Mouse (Mus musculus) spleen, adult 2 months (tissue): ENCODE results near the gene Ccdc6. TPM values are rescaled to one million over a fixed set of nuclear protein-coding genes. Genes with fewer than 3 reads are reported as not detected.
A peak's percentile ranks its signal among the peaks of the same experiment; 100 is the strongest.

Source experiments
- DNase-seq, 2 experiments: peaks; one replicate each; pipeline versions ENCODE4 v3.0.0 to v3.0.0-alpha.2; 2012 to 2021; ENCODE audit warnings: low spot score in 2 of 2, low read depth in 1 of 2
- H3K27ac ChIP-seq: fragments of 200-500 bp; 2 replicates; pipeline ENCODE4 v1.5.1; 2012; ENCODE audit warnings: low read length, inconsistent platforms; ENCODE audit not compliant: insufficient read depth
- H3K27me3 ChIP-seq: fragments of 200-500 bp; 2 replicates; pipeline ENCODE4 v1.6.1; 2012; ENCODE audit warnings: mild to moderate bottlenecking, moderate library complexity, low read length, inconsistent platforms; ENCODE audit not compliant: control insufficient read depth, insufficient read depth
- H3K36me3 ChIP-seq: fragments of 200-500 bp; 2 replicates; pipeline ENCODE4 v1.6.1; 2012; ENCODE audit warnings: mild to moderate bottlenecking, low read length, inconsistent platforms; ENCODE audit not compliant: control insufficient read depth, insufficient read depth
- H3K4me1 ChIP-seq: fragments of 200-500 bp; 2 replicates; pipeline ENCODE4 v1.6.1; 2011; ENCODE audit warnings: inconsistent platforms; ENCODE audit not compliant: control insufficient read depth, insufficient read depth, insufficient read length
- H3K4me3 ChIP-seq: fragments of 200-500 bp; 2 replicates; pipeline ENCODE4 v1.5.1; 2011; ENCODE audit warnings: mild to moderate bottlenecking, inconsistent platforms; ENCODE audit not compliant: insufficient read depth, insufficient read length; ENCODE audit errors: extremely low read depth
- CTCF ChIP-seq: fragments of 200-500 bp; IDR thresholded peaks from 2 replicates; pipeline ENCODE4 v1.5.1; 2011; ENCODE audit warnings: mild to moderate bottlenecking, inconsistent platforms; ENCODE audit not compliant: insufficient read depth, insufficient read length, insufficient replicate concordance; ENCODE audit errors: extremely low read depth
- POLR2A ChIP-seq: fragments of 200-500 bp; IDR thresholded peaks from 2 replicates; pipeline ENCODE4 v1.6.1; 2011; ENCODE audit warnings: low read depth, low read length, inconsistent platforms
- WGBS: fragments of 180-500 bp; shearing (Covaris S2); methylation state at CpG from one replicate; pipeline ENCODE4 v1.1.7; 2018; 5-methylcytosine and 5-hydroxymethylcytosine counted together
- polyA plus RNA-seq: library from polyadenylated mRNA; depleted of rRNA; stranded (reverse); fragments of >200 nt; gene quantifications from 2 replicates; pipeline ENCODE4 v1.2.3, GENCODE M21; 2012

Ccdc6 gene
- polyA plus RNA-seq, 1 experiment = 17.7 TPM

GRCm38 (mm10) chr10:70150301-70150700, 53.4 kb downstream of the Ccdc6 start:
- WGBS = 92% methylated on average over 4 of the region's 4 CpGs
- H3K27me3 ChIP-seq = no peaks in the 10 kb centered on the region

GRCm38 (mm10) chr10:70151171-70151570, 54.2 kb downstream of the Ccdc6 start:
- no peak for DNase-seq
- H3K36me3 ChIP-seq = peaks cover 11% of the 10 kb centered on the region
- TF ChIP-seq CTCF = no peak
- no peak for TF ChIP-seq POLR2A
- no peak overlapping the region for H3K4me3 ChIP-seq
- peaks cover 5% of the 10 kb centered on the region; the same call in 1 of the 2 replicates for H3K4me1 ChIP-seq
- H3K27me3 ChIP-seq = no peaks in the 10 kb centered on the region
- 92% methylated on average over 10 of the region's 10 CpGs for WGBS
- H3K27ac ChIP-seq = no peak overlapping the region

More at GRCm38 (mm10) chr10:70150301-70150700, 53.4 kb downstream of the Ccdc6 start:
- Histone ChIP-seq H3K27ac (no peak overlapping the region), H3K36me3 (peaks cover 12% of the 10 kb centered on the region), H3K4me3 (no peak overlapping the region), H3K4me1 (peaks cover 5% of the 10 kb centered on the region; the same call in 1 of the 2 replicates)
- TF ChIP-seq CTCF (no peak), POLR2A (no peak)
- no peak for DNase-seq

- 40% methylated on average over 12 of the region's 12 CpGs for WGBS
- H3K4me3 ChIP-seq = no peak overlapping the region
- TF ChIP-seq CTCF (no peak), POLR2A (no peak)
- H3K27me3 ChIP-seq = no peaks in the 10 kb centered on the region
- H3K4me1 ChIP-seq = peaks cover 5% of the 10 kb centered on the region; the same call in 1 of the 2 replicates
- H3K27ac ChIP-seq = peak overlapping the region; percentile 56
- DNase-seq = peak in 1 of 2 experiments; percentile 15
- H3K36me3 ChIP-seq = peaks cover 11% of the 10 kb centered on the region
Measured at GRCm38 (mm10) chr10:70152190-70152743, 55.3 kb downstream of the Ccdc6 start.

GRCm38 (mm10) chr10:70153810-70154209, 56.9 kb downstream of the Ccdc6 start:
- WGBS = 96% methylated on average over 16 of the region's 16 CpGs
- H3K4me3 ChIP-seq = no peak overlapping the region
- no peak for DNase-seq
- peaks cover 5% of the 10 kb centered on the region; the same call in 1 of the 2 replicates for H3K4me1 ChIP-seq
- H3K36me3 ChIP-seq = peaks cover 11% of the 10 kb centered on the region
- TF ChIP-seq POLR2A (no peak), CTCF (no peak)
- no peak overlapping the region for H3K27ac ChIP-seq
- no peaks in the 10 kb centered on the region for H3K27me3 ChIP-seq

GRCm38 (mm10) chr10:70156431-70157165, 59.7 kb downstream of the Ccdc6 start:
- Histone ChIP-seq H3K4me1 (peaks cover 5% of the 10 kb centered on the region; the same call in 1 of the 2 replicates), H3K4me3 (no peak overlapping the region), H3K27ac (no peak overlapping the region), H3K36me3 (peaks cover 14% of the 10 kb centered on the region), H3K27me3 (no peaks in the 10 kb centered on the region)
- peak in 1 of 2 experiments; percentile 49 for DNase-seq
- 97% methylated on average over 3 of the region's 3 CpGs for WGBS
- peak; percentile 40; the same call in 1 of the 2 replicates for TF ChIP-seq CTCF
- no peak for TF ChIP-seq POLR2A

GRCm38 (mm10) chr10:70159651-70160320, 62.9 kb downstream of the Ccdc6 start:
- Histone ChIP-seq H3K36me3 (peaks cover 13% of the 10 kb centered on the region), H3K27me3 (no peaks in the 10 kb centered on the region), H3K4me3 (no peak overlapping the region), H3K27ac (no peak overlapping the region), H3K4me1 (no peaks in the 10 kb centered on the region; the same call in 1 of the 2 replicates)
- TF ChIP-seq POLR2A (no peak), CTCF (no peak)
- no peak for DNase-seq
- 96% methylated on average over 12 of the region's 12 CpGs for WGBS
